Mouse (Mus musculus) right cerebral cortex, postnatal 10 days (tissue): ENCODE data around the gene Bscl2.
"Not testable (repeated sequence)": the region's sequence is repeated elsewhere in the genome, so short reads cannot be mapped to it uniquely, and the experiment has no call there.

Experiments used
- DNase-seq, 2 experiments: peaks; one replicate each; pipeline ENCODE4 v3.0.0; 2021; ENCODE audit warnings: low spot score in 2 of 2

The Bscl2 gene

GRCm38 (mm10) chr19:8830664-8831063 is 6.6 kb upstream of the Bscl2 start:
- DNase-seq, result peak; percentile 62 to 66

DNA sequence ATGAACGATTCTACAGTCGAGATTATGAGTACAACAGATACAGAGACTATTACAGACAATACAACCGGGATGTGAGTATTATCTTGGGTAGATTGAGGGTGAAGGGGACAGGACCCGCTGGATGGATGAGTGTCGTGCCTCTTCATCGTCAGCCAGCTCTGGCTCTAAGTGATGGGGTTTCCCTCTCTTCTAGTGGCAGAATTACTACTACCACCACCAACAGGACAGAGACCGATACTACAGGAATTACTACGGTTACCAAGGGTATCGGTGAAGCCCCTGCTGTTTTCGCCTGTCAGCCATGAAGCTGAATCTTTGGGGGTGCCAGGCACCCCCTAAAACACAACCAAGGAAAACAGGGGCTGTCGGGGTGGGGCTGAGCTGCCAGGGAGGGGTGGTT is 6.0 kb upstream of the Bscl2 start:
- no peak for DNase-seq

DNA sequence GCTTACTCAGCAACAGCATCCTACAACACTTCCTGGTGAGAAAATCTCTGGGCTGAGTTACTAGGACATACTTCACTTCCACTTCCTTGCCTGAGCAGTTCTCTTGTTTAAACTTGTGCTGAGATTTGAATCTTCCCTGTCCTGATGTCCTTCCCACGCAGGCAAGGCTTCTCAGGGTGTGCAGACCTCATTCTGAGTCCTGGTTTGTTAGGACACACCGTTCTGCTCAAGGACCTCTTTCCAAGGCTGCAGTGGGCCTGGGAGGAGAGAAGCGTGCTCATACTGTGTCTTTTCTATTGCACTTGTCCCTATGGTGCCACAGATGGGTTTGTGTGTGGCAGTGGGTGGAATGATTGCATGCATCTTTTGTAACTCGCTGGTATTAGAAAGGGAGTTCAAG is 4.3 kb upstream of the Bscl2 start:
- DNase-seq, result no peak

- not testable (repeated sequence) for DNase-seq
Measured at GRCm38 (mm10) chr19:8836327-8836726, 940 bp upstream of the Bscl2 start.

DNA sequence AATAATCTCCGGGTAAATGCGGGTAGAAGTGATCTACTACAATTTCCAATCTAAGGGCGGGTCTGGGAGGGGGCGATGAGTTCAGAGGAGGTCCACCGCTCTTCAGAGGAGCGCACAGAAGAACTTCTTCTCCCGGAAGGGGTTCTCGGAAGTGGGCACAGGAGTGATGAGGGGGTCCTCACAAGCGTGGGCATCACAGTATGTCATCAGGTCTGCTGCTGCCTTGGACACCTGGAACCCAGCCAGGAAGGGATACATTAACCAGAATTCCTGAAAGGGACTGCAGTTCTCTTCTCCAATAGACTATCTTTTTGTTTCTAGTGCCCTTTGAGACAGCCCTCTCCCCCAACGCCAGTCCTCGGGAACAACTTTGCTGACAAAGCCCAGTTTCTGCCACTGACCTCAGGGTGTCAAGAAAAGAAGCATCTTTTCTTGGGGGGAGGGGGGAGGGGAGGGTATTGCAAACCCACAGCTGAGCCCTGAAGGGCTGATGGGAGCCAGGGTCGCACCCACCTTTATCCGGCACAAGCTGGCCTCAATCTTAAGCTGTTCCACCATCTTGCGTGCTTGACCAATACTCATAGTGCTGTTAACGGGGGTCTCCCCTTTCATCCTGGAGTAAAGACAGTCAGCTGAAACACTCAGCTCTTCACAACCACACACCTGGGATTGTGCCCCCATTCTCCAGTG is 919 bp downstream of the Bscl2 start:
- DNase-seq, result peak; percentile 74 to 82

GRCm38 (mm10) chr19:8839103-8839907 is 2.0 kb downstream of the Bscl2 start, which contains the start of gene Gng3:
TSS of gene Gng3 (minus strand) at chr19:8839194.
- DNase-seq, result peak; percentile 90 to 93

GRCm38 (mm10) chr19:8839908-8840791 is 2.9 kb downstream of the Bscl2 start:
- peak; percentile 81 to 87 for DNase-seq

GRCm38 (mm10) chr19:8841012-8841411 is 3.7 kb downstream of the Bscl2 start:
- DNase-seq, result no peak

DNA sequence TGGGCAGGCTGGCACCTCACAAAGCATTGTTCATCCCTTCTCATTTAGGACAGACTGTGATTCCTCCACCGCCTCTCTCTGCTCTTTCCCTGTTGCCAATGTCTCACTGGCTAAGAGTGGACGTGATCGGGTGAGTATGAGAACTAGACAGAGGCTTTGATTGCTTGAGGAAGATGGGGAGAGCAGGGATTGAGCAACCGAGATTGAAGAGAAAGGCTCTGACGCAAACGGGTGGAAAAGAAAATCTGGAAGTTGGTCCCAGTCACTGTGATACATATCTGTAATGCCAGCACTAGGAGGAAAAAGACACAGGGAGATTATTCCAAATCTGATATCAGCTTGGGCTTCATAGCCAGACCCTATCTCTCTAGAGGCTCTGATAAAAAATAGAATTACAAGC is 5.7 kb downstream of the Bscl2 start:
- DNase-seq, result no peak

GRCm38 (mm10) chr19:8844371-8845129 is 7.3 kb downstream of the Bscl2 start:
- peak; percentile 72 to 86 for DNase-seq

- DNase-seq, result no peak
Measured at GRCm38 (mm10) chr19:8848356-8848755, 11.1 kb downstream of the Bscl2 start.

- peak in 1 of 2 experiments; percentile 47 for DNase-seq
Measured at GRCm38 (mm10) chr19:8850402-8850901, 13.2 kb downstream of the Bscl2 start, which contains the start of gene Lrrn4cl. TSS of gene Lrrn4cl (plus strand) at chr19:8850768.

GRCm38 (mm10) chr19:8851639-8852038 is 14.4 kb downstream of the Bscl2 start:
- no peak for DNase-seq

DNA sequence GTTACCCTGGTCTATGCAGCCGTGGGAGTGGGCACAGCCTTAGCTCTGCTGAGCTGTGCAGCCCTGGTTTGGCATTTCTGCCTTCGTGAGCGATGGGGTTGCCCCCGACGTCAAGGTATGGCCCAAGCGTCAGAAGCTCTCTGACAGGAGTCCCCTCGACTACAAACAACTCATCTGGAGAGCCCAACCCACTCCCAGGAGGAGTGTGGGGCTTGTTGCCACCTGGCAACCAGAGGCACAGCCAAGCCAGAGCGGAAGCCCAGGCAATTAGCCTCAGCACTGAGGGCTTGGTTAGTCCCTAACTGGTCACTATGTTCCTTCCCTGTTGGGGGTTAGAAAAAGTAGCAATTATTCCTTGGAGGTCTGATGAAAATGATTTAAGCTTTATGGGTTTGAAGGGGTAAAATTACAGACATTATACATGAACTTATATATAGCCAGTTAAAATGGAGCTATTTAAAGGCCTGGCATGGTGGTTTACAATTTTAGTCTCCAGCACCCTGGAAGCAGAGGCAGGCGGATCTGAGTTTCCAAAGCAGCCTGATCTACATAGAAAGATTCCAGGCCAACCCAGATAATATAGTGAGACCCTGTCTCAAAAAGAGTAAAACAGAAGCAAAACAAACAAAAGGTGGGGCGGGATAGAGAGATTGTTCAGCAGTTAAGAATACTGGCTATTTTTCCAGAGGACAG is 15.1 kb downstream of the Bscl2 start:
- peak in 1 of 2 experiments; percentile 33 for DNase-seq

DNA sequence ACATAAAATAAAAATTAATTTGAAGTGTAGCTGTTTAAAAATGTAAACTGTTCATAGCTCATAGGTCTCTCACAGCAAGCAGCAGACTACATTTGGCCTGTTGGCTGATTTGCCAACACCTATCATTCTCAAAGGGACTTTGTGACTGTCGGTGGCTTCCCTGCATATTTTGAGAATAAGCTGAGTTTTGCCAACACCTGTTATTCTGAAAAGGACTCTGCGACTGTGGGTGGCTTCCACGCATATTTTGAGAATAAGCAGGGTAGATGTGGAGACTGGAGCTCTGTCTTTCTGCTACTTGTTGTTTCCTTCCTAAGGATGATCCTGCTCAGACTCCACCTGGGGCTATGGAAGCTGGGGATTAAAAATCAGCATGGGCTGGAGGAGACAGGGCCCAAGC is 15.8 kb downstream of the Bscl2 start:
- peak in 1 of 2 experiments; percentile 36 for DNase-seq

DNA sequence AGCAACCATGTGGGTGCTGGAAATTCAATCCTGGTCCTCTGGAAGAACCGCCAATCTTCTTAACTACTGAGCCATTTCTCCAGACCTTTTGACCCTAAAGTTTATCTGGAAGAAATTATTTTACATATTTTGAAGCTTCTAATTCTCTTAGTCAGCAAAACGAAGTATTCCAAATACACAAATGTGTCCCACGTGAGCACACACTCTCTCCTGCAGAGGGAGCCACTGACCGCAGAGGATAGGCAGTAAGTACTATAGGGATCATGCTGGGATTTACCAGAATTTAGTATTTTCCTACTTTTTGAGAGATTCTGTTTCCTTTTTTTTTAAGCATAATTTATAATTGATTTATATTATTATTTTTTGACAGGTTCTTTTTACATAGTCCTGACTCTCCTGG is 20.4 kb downstream of the Bscl2 start:
- peak in 1 of 2 experiments; percentile 56 for DNase-seq

DNA sequence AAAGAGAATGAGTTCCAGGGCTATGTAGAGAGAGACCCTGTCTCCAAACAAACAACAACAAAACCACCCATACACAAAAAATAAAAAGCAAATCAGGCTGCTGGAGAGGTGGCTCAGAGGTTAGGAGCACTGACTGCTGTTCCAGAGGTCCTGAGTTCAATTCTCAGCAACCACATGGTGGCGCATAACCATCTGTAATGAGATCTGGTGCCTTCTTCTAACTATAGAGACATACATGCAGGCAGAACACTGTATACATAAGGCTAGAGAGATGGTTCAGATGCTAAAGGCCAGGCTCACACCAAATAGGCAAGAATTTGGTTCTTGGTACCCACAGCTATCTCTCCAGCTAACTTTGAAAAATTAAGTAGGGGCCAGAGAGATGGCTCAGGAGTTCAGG is 21.8 kb downstream of the Bscl2 start:
- no peak for DNase-seq

DNA sequence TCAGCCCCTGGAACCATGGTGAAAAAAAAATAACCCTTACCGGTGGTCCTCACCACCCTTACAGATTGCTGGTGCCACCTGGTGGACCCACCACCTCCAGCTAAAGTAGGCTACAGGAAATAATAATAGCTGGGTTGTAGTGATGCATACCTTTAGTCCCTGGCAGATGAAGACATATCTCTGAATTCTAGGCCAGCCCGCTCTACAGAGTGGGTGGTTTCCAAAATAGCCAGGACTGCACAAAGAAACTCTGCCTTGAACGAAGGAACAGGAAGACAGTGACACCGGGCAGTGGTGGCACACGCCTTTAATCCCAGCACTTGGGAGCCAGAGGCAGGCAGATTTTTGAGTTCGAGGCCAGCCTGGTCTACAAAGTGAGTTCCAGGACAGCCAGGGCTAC is 27.0 kb downstream of the Bscl2 start:
- no peak for DNase-seq

DNA sequence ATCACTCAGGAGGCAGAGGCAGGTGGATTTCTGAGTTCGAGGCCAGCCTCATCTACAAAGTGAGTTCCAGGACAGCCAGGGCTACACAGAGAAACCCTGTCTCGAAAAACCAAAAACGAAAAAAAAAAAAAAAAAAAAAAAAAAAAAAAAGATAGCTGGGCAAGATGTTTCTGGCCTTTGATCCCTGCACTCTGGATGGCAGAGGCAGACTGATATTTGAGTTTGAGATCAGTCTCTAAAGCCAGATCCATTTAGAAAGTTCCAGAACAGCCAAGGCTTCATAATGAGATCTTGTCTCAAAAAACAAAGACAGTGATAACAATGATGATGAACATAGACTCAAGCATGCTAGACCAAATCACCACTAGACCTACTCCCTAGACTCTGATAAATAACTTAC is 33.1 kb downstream of the Bscl2 start:
- DNase-seq, result not testable (repeated sequence)

DNA sequence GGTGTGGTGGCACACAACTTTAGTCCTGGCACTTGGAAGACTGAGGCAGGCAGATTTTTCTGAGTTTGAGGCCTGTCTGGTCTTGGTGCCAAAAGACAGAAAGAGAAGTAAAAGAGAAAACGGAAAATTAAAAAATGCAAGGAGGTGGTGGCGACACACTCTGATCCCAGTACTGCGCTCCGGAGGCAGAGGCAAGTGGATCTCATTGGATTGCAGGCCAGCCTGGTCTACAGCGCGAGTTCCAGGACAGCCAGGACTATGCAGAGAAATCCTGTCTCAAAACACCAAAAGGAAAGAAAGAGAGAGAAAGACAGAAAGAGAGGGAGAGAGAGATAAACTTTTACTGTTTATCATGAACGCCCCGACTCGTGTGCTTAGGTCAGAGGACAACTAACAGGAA is 33.6 kb downstream of the Bscl2 start:
- DNase-seq, result no peak
